Mouse (Mus musculus): Measurements from ENCODE around the gene Fat4. TPM values are rescaled to one million over a fixed set of nuclear protein-coding genes. Genes with fewer than 3 reads are reported as not detected.

Fat4 gene
- 10 to 100 TPM; 24.1 to 28.5 TPM for total RNA-seq (2021)
- long read RNA-seq, partial matches to known transcripts = 0 of 2 reads
- long read RNA-seq, other reads (novel, unspliced or antisense) = 1 of 2 reads

DNA sequence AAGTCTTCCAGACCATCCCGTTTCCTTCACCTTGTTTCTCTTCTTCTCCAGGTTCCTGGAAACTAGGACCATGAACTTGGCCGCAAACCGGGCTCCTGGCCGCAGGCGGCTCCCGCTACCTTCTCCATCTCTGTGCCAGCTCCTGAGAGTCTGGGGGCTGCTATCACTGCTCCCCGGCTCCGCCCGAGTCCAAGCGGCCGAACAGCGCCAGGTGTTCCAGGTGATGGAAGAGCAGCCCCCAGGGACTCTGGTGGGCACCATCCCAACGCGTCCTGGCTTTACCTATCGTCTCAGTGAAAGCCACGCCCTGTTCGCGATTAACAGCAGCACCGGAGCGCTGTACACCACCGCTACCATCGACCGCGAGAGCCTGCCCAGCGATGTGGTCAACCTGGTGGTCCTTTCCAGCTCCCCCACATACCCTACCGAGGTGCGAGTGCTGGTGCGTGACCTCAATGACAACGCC is at the start of gene Fat4:
Fat4 (plus strand) TSS at position 51 of the 466 bp plus-strand sequence.
- DNase-seq (ENCODE audit: low spot score in 2 of 2) = no peak

DNA sequence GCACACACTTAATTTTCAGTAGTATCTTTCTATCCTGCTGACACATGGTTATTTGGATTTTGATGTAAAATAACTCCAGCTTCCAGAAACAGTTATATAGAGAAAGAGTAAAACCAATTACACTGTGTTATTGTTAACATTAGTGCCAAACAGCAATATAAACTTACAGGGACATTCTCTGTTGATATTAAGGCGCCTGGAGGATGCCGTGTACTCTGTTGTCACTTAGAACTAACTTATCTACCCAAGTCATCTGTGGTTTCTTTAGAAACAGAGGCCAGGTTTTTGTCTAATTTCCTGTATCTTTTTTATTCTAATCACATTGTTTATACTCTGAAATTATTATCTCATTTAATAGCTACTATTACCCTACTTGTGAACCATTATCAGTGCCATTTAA is 47.3 kb upstream of the Fat4 start:
- no peak for DNase-seq (ENCODE audit: low spot score in 2 of 2)

DNA sequence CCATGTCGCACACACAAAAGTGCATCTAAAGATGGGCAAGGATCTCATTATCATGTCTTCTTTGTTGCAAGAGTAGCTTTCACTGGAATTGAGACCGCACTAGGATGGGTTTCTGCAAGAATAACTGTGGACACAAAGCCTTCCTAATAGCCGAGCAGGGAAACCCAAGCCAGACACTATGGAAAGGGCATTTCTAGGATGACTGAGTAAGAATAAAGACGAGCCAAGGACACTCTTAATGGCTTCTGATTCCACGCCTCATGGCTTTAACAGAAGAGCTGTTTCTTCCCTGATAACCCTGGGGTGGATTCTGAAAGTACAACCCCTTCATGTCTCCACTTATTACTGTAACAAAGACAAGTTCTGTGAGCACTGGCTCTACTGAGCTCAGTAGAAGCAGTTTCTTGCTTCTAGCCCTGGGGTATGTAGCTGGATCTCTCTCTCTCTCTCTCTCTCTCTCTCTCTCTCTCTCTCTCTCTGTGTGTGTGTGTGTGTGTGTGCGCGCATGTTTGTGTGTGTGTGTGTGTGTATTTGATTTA is 43.7 kb upstream of the Fat4 start:
- no peak for DNase-seq (ENCODE audit: low spot score in 2 of 2)

DNA sequence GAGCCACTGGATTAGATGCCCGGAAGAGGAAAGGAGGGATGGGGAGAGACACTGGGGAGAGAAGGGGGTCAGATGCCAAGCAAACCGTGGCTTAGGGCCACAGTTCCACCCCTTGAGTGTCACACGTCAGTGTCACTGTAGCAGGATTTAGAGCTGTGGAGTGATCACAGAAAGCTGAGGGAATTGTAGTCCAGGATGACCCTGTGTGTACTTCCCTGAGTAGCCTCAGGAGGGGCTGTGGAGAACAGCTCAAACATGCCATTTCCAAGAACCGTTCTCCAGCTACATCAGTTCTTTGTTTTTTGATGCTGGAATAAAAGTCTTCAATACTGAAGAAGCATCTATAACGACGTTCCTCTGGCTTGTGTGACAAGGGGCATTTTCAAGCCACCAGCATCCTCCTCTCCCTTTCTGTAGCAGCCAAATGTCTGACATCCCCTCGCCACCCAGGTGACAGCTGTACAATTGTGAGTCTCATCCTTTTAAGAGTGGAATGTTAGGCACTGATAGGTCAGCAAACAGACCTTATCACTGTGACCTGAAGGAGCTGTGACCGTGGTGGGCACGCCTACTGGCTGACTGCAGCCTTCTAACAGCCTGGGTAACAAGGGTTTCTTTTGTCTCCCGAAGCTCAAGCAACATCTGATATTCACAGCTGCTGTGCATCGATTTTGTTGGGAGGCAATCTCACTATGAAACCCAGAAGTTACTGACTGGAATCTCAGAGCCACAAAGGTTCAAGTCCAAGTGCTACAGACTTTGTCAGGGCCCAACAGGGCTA is 39.9 kb upstream of the Fat4 start:
- DNase-seq (ENCODE audit: low spot score in 2 of 2) = no peak

DNA sequence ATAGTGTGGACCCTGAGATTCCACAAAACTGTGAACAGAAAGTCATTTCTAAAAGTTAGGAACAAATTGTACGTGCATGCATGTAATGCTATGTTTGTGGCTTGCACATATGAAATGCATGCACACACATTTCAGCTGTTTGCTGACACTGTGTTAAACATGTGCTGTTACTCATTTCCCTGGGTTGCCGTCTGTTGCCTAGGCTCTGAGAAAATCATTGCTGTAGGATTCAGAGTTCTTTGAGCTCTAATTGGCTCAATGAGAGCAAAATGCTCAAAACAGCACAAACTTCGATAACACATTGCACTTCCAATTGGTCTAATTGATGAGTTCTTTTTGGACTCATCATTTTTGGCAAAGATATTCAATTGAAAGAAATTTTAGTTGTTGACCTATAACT is 37.7 kb upstream of the Fat4 start:
- DNase-seq (ENCODE audit: low spot score in 2 of 2) = no peak

DNA sequence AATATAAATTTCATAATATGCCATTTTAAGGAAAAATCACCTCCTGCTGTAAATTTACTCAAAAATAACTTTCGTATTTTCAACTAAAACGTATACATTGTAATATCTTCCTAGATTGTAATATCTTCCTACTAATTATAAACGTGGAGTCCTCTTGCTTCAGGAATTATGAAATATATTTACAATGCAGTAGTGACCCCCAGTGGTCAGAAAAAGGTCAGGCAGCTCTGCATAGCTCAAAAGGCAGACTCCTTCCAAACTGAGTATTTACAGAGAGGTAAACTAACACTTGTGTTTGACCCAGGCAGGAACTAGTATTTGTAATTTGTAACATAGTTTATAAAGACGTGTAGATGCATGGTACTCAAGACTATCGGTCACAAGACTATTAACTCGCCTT is 37.2 kb upstream of the Fat4 start:
- DNase-seq (ENCODE audit: low spot score in 2 of 2) = peak; percentile 20 to 84

DNA sequence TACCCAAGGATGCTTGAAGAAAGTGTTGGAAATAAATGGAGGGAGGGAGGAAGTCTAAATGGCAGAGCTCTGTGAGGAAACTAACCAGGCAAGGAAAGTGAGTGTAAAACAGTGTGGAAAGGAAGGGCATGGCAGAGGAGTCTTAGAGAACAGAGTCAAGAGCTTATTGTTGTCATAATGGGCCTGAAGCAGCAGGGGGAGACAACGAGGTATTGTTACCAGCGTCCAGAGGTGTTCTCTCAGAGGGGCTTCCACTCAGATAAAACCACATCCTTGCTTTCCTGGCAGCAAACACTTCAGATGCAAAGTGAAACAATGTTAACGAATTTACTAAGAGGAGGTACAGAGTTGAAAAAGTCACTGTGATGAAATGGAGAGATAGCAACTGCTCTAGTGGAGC is 33.1 kb upstream of the Fat4 start:
- no peak for DNase-seq (ENCODE audit: low spot score in 2 of 2)

DNA sequence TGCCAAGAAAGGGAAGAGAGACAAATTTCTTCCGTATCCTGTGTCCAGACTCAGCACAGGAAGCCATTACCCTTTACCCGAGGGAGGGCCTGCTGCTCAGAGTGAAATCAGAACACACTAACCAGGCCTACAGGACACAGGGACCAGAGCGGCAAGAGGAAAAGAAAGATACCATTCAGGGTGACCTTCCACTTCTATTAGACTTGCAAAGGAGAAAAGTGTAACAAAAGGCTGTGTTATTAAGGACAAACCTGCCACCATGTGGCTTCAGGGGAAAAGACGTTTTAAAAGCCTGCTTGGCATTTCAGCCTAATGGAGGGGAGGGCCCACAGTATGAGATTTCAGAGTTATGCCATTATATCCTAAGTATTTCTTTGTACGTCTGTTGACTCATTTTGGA is 26.1 kb upstream of the Fat4 start:
- DNase-seq (ENCODE audit: low spot score in 2 of 2) = no peak

DNA sequence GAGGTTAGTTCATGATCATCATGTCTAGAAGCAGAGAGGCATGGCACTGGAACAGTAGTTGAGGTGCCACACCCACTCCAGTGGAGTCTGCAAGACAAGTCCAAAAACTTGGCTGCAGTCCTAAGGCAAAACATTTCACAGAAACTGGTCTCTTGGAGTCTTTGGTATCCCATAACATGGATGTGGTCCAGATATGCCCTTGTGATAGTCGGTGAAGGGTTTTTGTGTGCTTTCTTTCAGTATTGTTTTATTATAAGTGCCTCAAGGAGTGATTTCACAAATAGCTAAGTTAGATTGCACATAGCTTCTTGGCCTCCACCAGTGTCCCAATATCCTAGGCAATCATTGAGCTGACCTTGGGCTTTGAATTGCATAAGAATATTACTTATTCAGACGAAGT is 15.4 kb upstream of the Fat4 start:
- no peak for DNase-seq (ENCODE audit: low spot score in 2 of 2)

DNA sequence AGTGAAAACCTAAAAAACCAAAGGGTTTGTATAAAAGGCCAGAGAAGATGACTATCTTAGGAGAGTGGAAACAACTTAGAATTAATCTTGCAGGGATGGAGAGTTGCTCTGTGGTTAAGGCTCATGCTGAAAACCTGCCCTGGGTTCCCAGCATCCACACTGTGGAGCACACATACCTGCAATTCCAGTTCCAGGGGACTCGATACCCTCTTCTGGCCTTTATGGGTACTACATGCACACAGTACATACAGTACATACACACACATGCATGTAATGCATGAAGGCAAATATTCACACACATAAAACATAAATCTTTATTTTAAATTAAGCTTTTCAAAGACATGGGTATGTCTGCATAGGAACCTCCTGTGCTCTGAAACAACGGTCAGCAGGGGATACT is 10.9 kb upstream of the Fat4 start:
- no peak for DNase-seq (ENCODE audit: low spot score in 2 of 2)

DNA sequence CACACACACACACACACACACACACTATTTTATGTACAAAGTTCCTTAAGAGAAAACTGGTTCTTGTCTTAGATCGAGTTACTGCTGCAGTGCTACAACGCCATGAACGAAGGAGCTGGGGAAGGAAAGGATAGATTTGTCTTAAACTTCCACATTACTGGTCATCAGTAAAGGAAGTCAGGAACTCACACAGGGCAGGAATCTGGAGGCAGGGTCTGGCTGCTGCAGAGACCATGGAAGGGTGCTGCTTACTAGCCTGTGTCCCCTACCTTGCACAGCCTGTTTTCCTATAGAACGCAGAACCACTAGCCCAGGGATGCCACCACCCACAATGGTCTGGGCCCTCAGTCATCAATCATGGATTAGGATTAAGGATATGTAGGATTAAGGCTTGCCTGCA is 10.0 kb upstream of the Fat4 start:
- DNase-seq (ENCODE audit: low spot score in 2 of 2) = no peak

DNA sequence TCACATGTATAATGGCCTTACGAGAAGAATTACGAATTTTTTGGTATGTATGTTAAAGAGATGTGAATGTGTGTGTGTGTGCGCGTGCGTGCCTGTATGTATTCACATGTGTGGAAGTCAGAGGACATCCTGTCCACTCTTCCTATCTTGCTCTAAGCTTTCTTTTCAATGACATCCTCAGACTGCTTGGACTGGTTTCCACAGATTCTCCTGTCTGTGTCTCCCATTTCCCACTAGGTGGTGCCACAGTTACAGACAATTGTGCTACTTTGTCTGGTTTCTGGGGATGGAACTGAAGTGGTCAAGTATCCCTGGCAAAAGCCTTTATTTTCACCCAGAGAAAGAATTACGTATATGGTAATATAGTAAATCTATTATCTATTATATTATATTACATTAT is 4.0 kb upstream of the Fat4 start:
- DNase-seq (ENCODE audit: low spot score in 2 of 2) = peak in 1 of 2 experiments; percentile 69

DNA sequence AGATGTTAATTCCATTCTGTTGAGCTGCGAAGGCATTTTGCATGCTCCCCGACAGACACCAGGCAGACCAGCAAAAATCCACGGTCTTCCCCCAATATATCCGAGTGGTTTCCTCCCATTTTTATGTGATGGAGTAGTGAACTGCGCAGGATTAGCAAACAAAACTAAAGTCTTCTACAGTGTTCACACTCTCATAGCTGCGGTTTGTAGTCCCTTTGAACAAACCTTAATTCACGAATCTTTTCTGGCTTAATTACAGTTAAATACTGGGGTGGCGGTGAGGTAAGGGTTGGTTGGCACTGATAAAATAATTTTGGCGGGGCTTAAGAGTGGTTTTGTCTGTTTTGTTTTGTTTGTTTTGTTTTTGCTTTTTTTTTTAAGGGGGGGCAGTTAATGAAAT is 3.1 kb upstream of the Fat4 start:
- DNase-seq (ENCODE audit: low spot score in 2 of 2) = no peak

DNA sequence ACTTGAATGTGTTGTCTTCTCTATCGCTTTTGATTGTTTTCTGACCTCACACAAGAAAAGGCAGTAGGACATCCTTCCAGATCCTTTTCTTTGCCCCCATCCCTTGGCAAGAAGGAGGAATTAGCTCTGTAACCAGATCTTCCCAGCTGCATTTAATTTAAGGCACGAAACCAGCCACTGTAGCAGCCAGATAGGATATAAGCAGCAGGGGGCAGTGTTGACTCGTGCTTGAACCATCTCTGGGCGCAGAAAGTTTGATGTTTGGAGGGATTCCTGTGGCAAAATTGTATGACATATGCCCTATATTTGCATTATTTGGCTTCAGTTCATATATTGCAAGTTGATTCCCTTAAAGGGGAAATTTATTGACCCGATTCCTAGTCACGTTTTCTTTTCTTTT is 2.5 kb upstream of the Fat4 start:
- DNase-seq (ENCODE audit: low spot score in 2 of 2) = peak in 1 of 2 experiments; percentile 93

DNA sequence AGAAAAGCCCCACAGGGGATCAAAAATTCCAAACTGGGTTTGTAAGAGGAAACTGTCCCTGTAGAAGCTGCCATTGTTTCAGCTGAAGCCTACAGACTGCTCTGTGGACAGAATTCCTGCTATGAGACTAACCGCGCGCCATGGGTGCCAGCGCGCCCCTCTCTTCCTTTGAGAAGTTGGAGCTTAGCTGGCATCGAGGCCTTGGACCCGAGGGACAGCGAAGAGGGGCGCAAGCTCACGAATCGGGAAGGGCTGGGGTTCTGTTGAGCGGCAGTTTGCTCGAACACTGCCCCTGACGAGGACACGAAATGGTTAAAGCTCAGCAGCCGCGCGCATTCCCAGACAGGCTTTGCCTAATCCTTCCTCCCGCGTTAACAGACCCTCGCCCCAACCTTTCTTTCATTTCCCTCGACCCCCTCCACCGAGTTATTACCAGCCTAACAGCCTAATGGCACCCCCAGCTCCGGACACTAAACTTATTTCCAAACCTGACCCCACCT is 1.8 kb upstream of the Fat4 start:
- peak in 1 of 2 experiments; percentile 44 for DNase-seq (ENCODE audit: low spot score in 2 of 2)

DNA sequence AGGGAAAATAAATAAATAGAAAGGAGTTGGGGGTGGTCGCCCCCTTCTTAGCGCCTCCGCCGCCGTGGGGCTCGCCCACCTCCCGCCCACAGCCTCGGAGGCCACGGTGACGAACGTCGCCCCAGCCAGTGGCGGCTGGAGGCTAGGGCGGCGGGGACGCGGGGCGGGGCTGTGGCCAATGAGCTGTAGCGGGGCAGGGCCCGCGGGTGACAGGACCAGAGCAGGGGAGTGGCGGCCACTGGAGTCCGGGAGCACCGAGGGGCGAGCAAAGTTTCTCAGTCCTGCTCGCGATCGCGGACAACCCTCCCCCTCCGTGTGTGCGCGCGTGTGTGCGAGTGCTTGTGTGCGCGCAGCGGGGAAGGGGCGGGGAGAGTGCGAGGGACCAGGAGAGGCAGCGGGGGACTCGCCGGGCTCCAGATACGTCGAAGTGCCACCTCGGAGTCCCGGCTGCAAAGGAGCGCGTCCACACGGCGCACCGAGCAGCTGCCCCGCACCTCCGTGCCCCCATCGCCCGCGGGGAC is 1.2 kb upstream of the Fat4 start:
- peak in 1 of 2 experiments; percentile 78 for DNase-seq (ENCODE audit: low spot score in 2 of 2)

DNA sequence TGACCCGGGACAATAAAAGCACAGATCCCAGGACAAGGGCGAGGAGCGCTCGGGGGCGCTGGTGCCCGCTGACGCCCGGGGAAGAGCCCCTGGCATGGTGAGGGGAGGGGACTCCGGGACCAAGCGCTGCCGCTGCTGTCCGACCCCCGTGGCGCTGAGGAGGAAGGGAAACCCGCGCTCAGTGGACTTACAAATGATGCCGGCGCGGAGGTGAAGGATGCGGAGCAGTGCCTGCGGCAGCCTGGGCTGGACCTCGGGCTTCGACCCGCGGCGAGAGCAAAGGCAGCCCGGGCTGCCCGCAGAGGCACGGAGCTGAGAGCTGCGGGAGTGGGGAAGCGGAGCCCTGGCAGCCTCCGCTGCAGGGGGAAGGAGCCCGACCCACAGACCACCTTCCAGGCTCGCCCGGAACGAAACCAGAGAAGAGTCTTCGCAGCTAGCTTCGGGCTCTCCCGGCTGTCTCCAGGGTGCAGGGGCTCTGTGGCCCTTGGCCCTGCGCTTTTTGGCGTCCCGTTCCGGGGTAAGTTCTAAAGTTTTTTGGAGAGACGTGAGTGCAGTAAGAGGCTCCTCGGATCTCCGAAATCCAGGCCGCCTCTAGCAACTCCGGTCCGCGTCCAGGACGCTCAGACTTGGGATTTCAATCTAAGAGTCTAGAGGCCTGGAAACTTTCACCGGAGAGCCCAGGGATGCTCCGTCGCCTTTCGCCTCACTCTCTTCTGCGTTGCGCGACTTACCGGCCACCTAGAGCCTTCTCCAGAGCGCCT is 499 bp upstream of the Fat4 start:
- DNase-seq (ENCODE audit: low spot score in 2 of 2) = peak in 1 of 2 experiments; percentile 41

DNA sequence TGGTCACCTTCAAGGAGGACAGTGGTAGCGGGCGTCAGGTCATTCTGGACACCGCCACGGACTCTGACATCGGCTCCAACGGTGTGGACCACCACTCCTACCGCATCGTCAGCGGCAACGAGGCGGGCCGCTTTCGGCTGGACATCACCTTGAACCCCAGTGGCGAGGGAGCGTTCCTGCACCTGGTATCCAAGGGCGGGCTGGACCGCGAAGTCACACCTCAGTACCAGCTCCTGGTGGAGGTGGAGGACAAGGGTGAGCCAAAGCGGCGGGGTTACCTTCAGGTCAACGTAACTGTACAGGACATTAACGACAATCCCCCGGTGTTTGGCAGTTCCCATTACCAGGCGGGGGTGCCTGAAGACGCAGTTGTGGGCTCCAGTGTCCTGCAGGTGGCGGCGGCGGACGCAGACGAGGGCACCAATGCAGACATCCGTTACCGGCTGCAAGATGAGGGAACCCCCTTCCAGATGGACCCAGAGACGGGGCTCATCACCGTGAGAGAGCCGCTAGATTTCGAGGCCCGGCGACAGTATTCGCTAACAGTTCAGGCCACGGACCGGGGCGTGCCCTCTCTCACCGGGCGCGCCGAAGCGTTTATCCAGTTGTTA is 746 bp downstream of the Fat4 start:
- peak in 1 of 2 experiments; percentile 65 for DNase-seq (ENCODE audit: low spot score in 2 of 2)

DNA sequence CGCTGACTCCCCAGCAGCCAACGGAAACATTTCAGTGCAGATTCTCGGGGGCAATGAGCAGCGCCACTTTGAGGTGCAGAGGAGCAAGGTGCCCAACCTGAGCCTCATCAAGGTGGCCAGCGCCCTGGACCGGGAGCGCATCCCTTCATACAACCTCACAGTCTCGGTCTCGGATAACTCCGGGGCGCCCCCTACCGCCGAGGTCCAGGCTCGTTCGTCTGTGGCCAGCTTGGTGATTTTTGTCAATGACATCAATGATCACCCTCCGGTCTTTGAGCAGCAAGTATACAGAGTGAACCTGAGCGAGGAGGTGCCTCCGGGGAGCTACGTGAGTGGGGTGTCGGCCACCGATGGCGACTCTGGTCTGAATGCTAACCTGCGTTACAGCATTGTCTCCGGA is 1.4 kb downstream of the Fat4 start:
- peak in 1 of 2 experiments; percentile 93 for DNase-seq (ENCODE audit: low spot score in 2 of 2)

DNA sequence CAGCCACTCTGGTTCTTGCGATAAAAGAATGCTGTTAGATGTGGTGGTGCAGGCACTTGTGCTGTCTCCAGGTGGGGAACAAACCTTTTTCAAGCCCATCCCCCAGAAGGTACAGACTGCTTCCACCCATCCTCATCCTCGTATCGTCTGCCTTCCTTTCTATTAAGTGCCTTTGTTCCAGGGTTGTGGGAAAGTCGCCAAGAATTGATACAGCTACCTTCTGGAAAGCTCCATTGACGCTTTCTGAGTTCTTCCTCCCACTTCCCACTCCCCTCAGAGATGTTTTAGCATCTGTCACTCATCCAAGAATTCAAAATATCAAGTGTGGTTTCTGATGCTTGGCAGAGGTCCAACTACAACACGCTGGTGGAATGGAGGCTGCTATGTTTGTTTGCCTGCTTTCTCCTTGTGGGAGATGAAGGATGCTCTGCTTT is 6.1 kb downstream of the Fat4 start:
- peak in 1 of 2 experiments; percentile 76 for DNase-seq (ENCODE audit: low spot score in 2 of 2)

DNA sequence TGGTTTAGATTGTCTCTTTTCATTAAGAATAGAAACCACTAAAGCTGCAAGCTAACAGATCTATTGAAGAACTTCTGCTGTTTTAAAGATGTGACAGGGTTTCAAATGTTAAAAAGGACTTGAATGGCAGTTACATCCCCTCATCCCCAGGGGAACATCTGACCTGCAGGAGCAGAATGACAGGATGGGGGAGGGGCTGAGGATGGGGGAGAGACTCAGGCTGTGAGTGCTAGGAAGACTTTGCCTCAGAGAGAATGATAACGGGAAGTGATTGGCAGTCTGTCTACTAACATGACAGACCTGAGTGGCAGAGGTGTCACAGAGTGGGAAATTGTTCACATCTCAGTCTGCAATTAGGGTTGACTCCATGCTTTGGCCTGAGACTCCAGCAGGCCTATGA is 14.1 kb downstream of the Fat4 start:
- DNase-seq (ENCODE audit: low spot score in 2 of 2) = no peak

Data from layer of hippocampus, adult 18-20 months (tissue).